Mouse (Mus musculus) telencephalon, adult 2 months (tissue): ENCODE data around the gene Timeless.
"Not testable (repeated sequence)": the region's sequence is repeated elsewhere in the genome, so short reads cannot be mapped to it uniquely, and the experiment has no call there.

Experiments
- DNase-seq: peaks from one replicate; pipeline ENCODE4 v3.0.0-alpha.2; 2011; ENCODE audit warnings: low read depth, low spot score

Timeless gene

DNA sequence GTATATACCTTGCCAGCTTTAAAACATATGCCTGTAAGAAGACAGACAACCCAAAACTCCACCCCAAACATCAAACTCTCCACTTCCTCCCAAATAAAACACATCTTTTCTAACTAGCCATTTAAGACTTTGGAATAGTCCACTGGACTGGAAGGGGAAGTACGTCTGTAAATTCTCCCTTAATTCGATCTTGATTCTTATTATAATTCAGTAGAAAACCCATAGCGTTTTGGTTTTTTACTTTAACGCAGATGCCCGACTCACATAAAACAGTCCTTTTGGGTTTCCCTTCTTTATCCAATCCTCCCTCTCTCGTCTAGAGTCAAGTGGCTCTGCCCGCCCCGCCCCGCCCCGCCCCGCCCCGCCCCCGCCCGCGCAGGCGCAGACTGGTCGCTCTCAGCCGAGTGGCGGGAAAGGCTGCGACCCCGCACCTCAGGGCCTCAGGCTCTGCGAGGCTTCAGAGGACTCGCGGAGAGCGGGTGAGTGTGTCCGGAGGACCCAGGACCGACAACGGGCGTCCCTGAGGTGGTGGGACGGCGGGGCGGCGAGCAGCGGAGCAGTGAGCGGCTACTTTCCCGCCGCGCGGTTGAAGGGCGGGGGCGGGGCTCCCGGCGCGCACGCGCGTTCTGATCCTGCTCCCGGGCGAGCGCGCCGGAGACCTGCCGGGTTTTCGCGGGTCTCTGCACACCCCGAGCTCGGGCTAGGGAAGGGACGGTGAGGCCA lies at the start of gene Timeless:
TSS of gene Timeless (plus strand) at position 369 of the 723 bp plus-strand sequence.
- peak; percentile 79 for DNase-seq

- DNase-seq: no peak
Observed at GRCm38 (mm10) chr10:128184296-128184695, 47.6 kb upstream of the Timeless start.

DNA sequence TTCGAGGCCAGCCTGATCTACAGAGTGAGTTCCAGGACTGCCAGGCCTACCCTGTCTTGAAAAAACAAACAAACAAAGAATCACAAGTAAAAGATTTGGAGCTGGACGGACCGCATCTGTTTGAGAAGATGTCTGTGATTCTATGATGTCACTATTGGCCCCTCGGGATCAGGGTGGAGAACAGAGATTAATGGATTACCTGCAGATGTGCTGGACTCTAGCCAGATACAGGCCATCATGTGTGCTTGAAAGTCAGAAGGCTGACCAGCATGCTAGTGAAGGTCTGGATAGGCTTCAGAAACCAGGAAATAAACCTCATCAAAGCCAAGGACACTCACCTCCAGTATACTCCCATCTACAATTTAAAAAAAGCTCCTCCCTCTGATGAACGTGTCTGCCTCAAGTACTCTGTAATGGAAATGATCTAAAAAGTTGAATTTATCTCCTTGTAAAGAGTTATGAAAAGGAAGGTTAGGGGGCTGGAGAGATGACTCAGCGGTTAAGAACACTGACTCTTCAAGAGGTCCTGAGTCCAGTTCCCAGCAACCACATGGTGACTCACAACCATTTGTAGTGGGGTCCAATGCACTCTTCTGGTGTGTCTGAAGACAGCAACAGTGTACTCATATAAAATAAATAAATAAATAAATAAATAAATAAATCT lies 46.5 kb upstream of the Timeless start:
- DNase-seq: no peak

- DNase-seq: peak; percentile 63
Observed at GRCm38 (mm10) chr10:128185959-128186358, 45.9 kb upstream of the Timeless start.

DNA sequence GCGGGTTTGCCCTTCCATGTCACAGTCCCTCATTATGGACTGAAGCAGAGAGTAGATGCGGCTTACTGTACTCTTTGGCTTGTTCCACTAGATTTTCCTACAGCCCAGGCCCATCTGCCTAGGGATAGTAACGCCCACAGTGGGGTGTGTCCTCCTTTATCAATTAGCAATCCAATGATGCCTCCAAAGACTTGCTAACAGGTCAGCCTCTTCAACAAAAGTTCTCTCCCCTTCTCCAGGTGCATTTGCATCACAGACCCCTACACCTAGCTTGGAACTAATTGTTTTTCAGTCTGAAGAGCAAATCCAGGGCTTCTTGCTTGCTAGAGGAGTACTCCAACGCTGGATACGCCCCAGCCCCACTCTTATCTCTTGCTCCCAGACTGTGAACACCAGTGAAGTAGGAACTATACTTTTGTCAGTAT lies 44.7 kb upstream of the Timeless start:
- DNase-seq: no peak

DNA sequence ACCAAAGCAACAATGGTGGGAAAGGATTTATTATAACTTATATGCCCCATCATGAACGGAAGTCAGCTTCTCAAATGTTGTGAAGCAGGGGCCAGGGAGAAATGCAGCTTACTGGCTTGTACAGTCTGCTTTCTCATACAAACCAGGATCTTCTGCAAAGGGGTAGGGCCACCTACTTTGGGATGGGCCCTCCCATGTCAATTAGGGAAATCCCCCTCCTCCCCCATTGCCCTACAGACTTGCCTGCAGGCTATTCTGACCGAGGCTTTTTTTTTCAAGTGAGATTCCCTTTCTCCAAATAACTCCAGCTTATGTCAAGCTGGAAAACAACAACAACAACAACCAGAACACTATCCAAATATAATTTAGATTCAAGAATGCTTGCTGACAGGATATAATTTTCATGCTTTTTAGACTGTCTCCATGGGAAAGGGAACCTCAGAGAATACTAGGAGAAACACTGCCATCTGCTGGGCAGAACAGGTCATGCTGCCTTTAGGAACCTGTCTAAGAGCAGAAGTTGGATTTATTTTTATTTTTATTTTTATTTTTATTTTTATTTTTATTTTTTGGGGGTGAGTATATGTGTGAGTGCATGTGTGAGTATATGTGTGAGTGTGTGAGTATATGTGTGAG lies 43.5 kb upstream of the Timeless start:
- peak; percentile 62 for DNase-seq

- no peak for DNase-seq
Observed at GRCm38 (mm10) chr10:128191472-128191871, 40.4 kb upstream of the Timeless start.

DNA sequence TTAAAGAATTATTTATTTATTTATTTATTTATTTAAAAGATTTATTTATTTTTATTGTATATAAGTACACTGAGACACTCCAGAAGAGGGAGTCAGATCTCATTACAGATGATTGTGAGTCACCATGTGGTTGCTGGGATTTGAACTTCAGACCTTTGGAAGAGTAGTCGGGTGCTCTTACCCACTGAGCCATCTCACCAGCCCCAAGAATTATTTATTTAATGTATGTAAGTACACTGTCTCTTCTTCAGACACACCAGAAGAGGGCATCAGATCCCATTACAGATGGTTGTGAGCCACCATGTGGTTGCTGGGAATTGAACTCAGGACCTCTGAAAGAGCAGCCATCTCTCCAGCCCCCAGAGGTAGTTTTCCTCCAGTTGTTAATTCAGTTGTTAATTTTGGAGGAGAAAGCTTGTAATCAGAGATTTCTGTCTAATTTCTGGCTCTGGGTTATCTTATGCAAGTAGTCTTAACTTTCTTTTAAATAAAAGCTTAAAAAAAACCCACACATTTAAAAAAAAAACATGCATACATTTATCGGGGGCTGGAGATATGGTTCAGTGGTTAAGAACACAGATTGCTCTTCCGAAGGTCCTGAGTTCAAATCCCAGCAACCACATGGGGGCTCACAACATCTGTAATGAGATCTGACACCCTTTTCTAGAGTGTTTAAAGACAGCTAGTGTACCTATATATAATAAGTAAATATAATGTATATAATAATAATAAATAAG lies 39.7 kb upstream of the Timeless start:
- DNase-seq: not testable (repeated sequence)

- no peak for DNase-seq
Observed at GRCm38 (mm10) chr10:128193113-128193512, 38.8 kb upstream of the Timeless start.

DNA sequence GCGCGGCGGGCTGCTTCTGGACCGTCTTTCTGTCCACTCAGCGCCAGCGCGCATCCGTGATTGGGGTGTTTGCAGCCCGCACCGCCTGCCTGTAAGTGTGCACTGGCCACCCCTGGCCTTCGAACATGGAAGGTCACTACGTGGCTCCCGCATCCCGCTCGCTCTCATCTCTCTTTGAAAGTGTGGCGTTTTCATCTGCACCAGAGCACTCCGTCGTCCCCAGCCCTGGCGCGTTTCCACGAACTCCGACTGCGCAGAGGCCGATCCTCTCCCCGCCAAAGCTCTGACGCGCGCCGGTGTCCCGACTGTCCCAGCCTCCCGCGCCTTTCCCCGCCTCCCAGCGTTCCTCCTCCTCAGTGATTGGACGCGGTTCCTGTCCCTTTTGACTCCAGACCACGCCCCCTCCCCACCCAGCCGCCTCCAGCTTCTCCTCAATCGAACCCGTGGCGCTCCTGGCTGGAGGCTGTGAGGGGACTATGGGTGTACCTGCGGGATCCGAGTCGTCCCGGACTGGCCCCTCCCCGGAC lies 37.8 kb upstream of the Timeless start, which contains the start of gene Gls2:
TSS of gene Gls2 (plus strand) at position 434 of the 527 bp plus-strand sequence.
- DNase-seq: peak; percentile 94

DNA sequence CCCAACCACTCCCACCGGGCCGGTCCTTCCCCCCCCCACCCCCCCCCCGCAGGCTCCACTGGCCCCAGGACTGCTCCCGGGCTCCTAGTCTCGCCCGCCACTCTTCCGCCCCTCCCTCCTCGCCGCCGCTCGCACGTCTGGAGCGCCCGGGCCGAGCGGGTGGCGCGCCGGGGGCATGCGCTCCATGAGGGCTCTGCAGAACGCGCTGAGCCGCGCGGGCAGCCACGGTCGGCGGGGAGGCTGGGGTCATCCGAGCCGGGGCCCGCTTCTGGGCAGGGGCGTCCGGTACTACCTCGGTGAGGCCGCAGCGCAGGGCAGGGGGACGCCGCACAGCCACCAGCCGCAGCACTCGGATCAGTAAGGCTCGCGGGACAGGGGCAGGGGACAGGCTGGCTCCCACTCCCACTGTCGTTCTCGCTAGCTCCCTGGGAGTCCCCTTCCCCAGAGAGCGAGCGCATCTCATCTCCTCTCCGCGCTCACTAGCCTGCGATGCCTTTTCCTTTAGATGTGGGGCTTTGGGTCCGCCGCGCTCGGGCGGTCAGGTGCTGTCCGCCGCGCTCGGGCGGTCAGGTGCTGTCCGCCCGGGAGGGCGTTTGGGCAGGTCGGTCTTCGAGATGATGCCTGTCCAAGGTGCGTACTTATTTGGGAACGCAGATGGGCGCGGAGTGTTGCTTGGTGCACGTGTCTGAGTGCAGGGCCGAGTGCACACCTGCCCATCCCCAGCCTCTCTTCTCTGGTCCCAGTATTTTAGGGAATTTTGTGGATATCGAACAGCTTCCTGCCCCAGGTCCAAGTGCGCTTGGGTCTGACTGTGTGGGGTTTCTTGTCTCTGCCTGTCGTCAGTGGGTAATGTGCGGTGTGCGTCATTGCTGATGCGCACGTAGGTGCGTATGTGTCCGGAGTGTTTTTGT lies 37.1 kb upstream of the Timeless start:
- DNase-seq: peak; percentile 70

DNA sequence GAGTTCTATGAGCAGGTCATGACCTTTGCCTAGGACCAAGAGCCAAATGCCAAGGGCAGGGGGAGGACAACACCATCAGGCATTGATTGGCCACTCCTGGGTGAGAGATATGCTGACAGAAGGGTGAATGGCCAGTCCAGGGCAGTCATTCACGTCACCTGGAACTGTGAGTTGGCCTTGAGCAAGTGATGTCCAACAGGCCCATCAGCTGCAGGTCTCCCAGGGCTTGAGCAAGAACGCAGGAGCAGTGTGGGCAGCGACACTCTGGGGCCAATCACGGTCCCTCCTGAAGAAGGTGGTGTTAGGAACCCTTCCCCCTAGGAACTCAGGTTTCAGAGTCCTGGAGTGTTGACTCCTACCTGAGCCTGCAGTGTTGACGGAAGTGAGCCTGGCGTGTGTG lies 30.0 kb upstream of the Timeless start:
- no peak for DNase-seq

DNA sequence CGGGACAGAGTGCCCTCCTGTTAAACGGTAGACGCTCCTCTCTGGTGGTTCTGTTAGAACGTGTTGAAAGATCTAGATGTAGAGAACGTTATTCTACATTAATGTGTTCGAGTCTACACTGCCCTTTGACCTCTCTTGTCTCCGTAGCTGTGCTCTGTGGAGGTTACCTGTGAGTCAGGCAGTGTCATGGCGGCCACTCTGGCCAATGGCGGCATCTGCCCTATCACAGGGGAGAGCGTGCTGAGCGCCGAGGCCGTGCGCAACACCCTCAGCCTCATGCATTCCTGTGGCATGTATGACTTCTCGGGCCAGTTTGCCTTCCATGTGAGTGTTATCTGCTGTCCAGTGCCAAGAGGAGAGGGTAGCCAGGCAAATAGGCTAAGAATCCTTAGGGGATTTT lies 26.9 kb upstream of the Timeless start:
- DNase-seq: no peak

GRCm38 (mm10) chr10:128208326-128208725 lies 23.5 kb upstream of the Timeless start:
- no peak for DNase-seq

GRCm38 (mm10) chr10:128209311-128210009 lies 22.4 kb upstream of the Timeless start:
- DNase-seq: no peak

DNA sequence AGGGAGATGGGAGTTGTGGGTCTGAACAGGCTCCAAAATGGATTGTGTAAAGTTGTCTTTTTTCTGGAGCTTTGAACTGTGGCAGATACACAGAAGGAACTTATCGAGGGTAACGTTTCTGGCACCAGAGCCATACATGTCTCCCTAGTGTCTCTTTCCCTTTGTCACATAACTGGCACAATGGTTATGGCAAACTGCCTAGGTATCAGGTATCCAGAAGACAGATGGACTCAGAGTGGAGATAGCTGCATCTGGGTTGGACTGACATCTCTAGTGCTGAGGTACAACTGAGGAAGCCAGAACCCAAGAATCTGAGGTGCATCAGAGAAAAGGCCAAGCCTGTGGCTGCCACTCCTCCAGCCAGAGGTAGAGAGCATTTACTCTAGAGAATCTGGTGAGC lies 21.7 kb upstream of the Timeless start:
- DNase-seq: no peak

GRCm38 (mm10) chr10:128210954-128211353 lies 20.9 kb upstream of the Timeless start:
- no peak for DNase-seq

DNA sequence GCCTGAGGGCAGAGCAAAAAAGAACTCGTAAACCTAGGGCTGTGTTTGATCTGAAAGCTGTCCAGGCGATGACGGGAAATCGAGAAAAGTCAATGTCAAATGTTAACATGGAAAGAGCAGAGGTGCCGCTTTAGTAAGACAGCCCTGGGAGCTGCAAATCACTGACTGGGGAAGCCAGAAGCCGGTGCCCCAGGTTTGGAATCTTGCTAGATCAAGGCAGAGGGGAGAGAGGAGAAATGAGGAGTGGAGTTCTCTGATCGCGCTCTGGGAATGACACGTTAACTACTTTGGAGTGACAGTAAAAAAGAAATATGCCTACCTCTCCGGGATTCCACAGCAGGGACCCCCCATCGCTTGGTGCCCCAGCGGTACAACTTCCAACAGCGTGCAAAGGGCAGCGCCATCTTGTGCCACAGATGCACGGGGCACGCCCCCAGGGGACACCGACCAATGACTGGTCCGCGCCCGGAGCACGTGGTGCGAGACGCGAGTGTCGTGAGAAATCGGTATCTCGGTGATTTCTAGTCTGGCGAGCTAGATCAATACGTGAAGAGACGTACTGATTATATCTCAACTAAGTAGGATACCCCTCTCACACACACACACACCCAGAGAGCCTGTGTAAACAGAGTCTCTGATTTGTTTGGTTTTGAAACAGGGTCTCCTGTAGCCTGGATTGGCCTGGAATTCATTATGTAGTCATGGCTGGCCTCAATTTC lies 20.3 kb upstream of the Timeless start, which contains the start of gene Spryd4:
TSS of gene Spryd4 (minus strand) at position 418 of the 719 bp plus-strand sequence.
- peak; percentile 76 for DNase-seq

GRCm38 (mm10) chr10:128212148-128212547 lies 19.7 kb upstream of the Timeless start:
- no peak for DNase-seq
